Mouse (Mus musculus): ENCODE results near the gene Ttc13.

GRCm38 (mm10) chr8:124672345-124672744, 49.4 kb downstream of the Ttc13 start:
- TF ChIP-seq POLR2A (IDR thresholded peaks at IDR 0.05; ENCODE audit: borderline replicate concordance, extremely low read depth, low read depth, low read length) (no peak), CTCF (IDR thresholded peaks at IDR 0.05; ENCODE audit: insufficient read depth, low read length) (no peak)

Data from lung, adult 2 months (tissue).